ENCODE assay signal across 14 mouse cellular contexts in the genomic region with DNA sequence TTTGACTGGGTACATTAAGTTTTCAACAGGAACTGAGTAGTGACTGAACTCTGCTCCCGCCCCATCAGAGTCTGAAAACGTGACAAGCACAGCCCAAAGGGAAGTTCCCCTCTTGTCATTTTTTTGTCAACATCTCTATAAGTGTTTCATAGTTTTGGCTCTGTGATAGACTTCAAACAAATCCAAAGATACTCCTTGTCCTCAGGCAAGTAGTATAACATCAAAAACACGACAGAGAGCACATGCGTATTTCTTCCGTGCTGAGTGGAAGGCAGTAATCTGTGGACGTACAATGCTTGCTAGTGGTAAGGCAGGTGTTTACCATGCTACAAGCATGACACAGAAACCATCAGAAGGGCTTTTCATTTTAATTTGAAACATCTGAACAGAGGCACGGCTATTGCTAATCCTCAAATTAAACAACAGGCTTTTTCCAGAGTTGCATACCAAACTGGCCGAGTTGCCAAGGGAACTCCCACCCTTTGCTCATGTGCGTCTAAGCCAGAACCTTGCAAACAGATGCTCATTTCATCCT.
DNase-seq lines count a peak whose midpoint lies in the region; ATAC-seq lines count a peak whose summit lies in the region.
"Had no signal": no experiment of that assay in that cellular context is flagged by ENCODE, and none has a peak within 500 bp of the region (broad histone marks: within the 10 kb centered on the region; RNA-seq: fewer than 3 reads in every experiment).

No protein-coding gene starts in this region.

- 53% methylated on average over 9 of the region's 9 CpGs for WGBS in hindbrain, embryonic 11.5 days
- 47% methylated on average over 9 of the region's 9 CpGs for WGBS in hindbrain, embryonic 13.5 days
- WGBS in midbrain, embryonic 14.5 days: 16% methylated on average over 9 of the region's 9 CpGs

- H3K9ac ChIP-seq in hindbrain, embryonic 11.5 days (ENCODE audit: low read depth, low read length): no peak overlapping the region
- no peak overlapping the region for H3K9ac ChIP-seq in hindbrain, embryonic 13.5 days
- H3K9ac ChIP-seq in midbrain, embryonic 14.5 days (replicated peaks; ENCODE audit: low read length): no peak overlapping the region
- H3K9ac ChIP-seq: liver, embryonic 15.5 days had no signal

- ATAC-seq in hindbrain, embryonic 11.5 days (ENCODE audit: low FRiP score): no peak
- no peak for ATAC-seq in hindbrain, embryonic 13.5 days (ENCODE audit: low FRiP score)
- no peak; the same call in 1 of the 2 replicates for ATAC-seq in midbrain, embryonic 14.5 days (ENCODE audit: low FRiP score, low TSS enrichment)

- H3K27me3 ChIP-seq in hindbrain, embryonic 11.5 days (ENCODE audit: control insufficient read depth, insufficient read depth, low read length): no peaks in the 10 kb centered on the region
- H3K27me3 ChIP-seq in hindbrain, embryonic 13.5 days: no peaks in the 10 kb centered on the region
- H3K27me3 ChIP-seq in midbrain, embryonic 14.5 days (ENCODE audit: control insufficient read depth, insufficient read depth, low read length): no peaks in the 10 kb centered on the region
- H3K27me3 ChIP-seq: liver, embryonic 15.5 days had no signal

- H3K4me2 ChIP-seq in hindbrain, embryonic 11.5 days (replicated peaks; ENCODE audit: low read depth, low read length): no peak overlapping the region
- H3K4me2 ChIP-seq in hindbrain, embryonic 13.5 days: no peak overlapping the region
- no peak overlapping the region for H3K4me2 ChIP-seq in midbrain, embryonic 14.5 days (ENCODE audit: low read length)
- H3K4me2 ChIP-seq: liver, embryonic 15.5 days had no signal

- H3K4me1 ChIP-seq in hindbrain, embryonic 11.5 days (replicated peaks; ENCODE audit: control insufficient read depth, insufficient read depth, low read length): no peaks in the 10 kb centered on the region
- H3K4me1 ChIP-seq in hindbrain, embryonic 13.5 days (replicated peaks): 0 out of 2 replicates have a peak, but pooled peaks cover 4% of the 10 kb centered on the region
- H3K4me1 ChIP-seq in midbrain, embryonic 14.5 days (ENCODE audit: control insufficient read depth, insufficient read depth, low read length): peaks cover 5% of the 10 kb centered on the region; the same call in 1 of the 2 replicates
- H3K4me1 ChIP-seq: liver, embryonic 15.5 days had no signal

- no peak overlapping the region for H3K27ac ChIP-seq in hindbrain, embryonic 11.5 days (ENCODE audit: low read depth, low read length)
- H3K27ac ChIP-seq in hindbrain, embryonic 13.5 days: no peak overlapping the region
- no peak overlapping the region for H3K27ac ChIP-seq in midbrain, embryonic 14.5 days (replicated peaks; ENCODE audit: low read depth, low read length)
- H3K27ac ChIP-seq: liver, embryonic 15.5 days had no signal

- no peaks in the 10 kb centered on the region for H3K36me3 ChIP-seq in hindbrain, embryonic 11.5 days (ENCODE audit: control insufficient read depth, insufficient read depth, low read length)
- no peaks in the 10 kb centered on the region for H3K36me3 ChIP-seq in hindbrain, embryonic 13.5 days
- no peaks in the 10 kb centered on the region for H3K36me3 ChIP-seq in midbrain, embryonic 14.5 days (ENCODE audit: control insufficient read depth, insufficient read depth, low read length)
- H3K36me3 ChIP-seq: liver, embryonic 15.5 days had no signal

- H3K4me3 ChIP-seq in hindbrain, embryonic 11.5 days (ENCODE audit: low read depth, low read length): no peak overlapping the region
- no peak overlapping the region for H3K4me3 ChIP-seq in hindbrain, embryonic 13.5 days
- no peak overlapping the region for H3K4me3 ChIP-seq in midbrain, embryonic 14.5 days (replicated peaks; ENCODE audit: low read depth, low read length)
- H3K4me3 ChIP-seq: liver, embryonic 15.5 days had no signal

- H3K9me3 ChIP-seq in hindbrain, embryonic 11.5 days (ENCODE audit: control insufficient read depth, low read length): no peaks in the 10 kb centered on the region
- no peaks in the 10 kb centered on the region for H3K9me3 ChIP-seq in hindbrain, embryonic 13.5 days
- no peaks in the 10 kb centered on the region for H3K9me3 ChIP-seq in midbrain, embryonic 14.5 days (ENCODE audit: control insufficient read depth, low read length)
- H3K9me3 ChIP-seq: liver, embryonic 15.5 days had no signal

- intact Hi-C loops in left cerebral cortex, postnatal 25 days (cut with DNase I): no loop called here

- DNase-seq in hindbrain, embryonic 11.5 days (ENCODE audit: low spot score): peak; percentile 19
- peak; percentile 85 for DNase-seq in CD4-positive, CD25-positive, alpha-beta regulatory T cell, adult 2 months (ENCODE audit: low read depth, low spot score)
- peak; percentile 47 for DNase-seq in embryo, embryonic 10.5 days (ENCODE audit: low spot score)
- peak; percentile 55 for DNase-seq in midbrain, embryonic 14.5 days
- DNase-seq in left cerebral cortex, postnatal 25 days (ENCODE audit: low spot score in 2 of 2): no peak
- DNase-seq in lung, postnatal 25 days (ENCODE audit: low spot score): no peak
- DNase-seq in gastrocnemius, adult 18-20 months (ENCODE audit: low spot score): no peak
- DNase-seq: adrenal gland, postnatal 14 days; cerebellum, adult 9-10 months; gastrocnemius, postnatal 25 days; heart, postnatal 14 days; kidney, adult 9 months had no signal

Comparison
In these comparisons a context has a peak if more than half of its experiments do, and no peak if none do; other contexts are left out.
1. DNase-seq: peak in hindbrain, embryonic 11.5 days (single experiment), CD4-positive, CD25-positive, alpha-beta regulatory T cell, adult 2 months (single experiment), embryo, embryonic 10.5 days (single experiment) and midbrain, embryonic 14.5 days (single experiment); none in left cerebral cortex, postnatal 25 days (0 of 2), lung, postnatal 25 days (single experiment) and gastrocnemius, adult 18-20 months (single experiment).